9 mouse cellular contexts compared by ENCODE assay signal in the genomic region with DNA sequence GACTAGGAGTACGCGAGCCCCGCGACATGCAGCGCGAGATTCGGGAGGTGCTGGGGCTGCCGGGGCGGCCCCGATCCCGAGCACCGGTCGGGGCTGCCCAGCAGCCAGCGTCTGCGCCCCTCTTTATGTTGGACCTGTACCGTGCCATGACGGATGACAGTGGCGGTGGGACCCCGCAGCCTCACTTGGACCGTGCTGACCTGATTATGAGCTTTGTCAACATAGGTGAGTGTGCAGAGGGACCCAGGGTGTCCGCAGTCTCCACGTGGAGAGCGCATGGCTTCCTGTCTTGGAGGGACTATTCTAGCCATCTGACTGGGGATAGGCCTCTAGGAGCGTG. TPM values are rescaled to one million over a fixed set of nuclear protein-coding genes. Genes with fewer than 3 reads are reported as not detected.
DNase-seq lines count a peak whose midpoint lies in the region; ATAC-seq and TF ChIP-seq lines count a peak whose summit lies in the region.
"Had no signal": no experiment of that assay in that cellular context is flagged by ENCODE, and none has a peak within 500 bp of the region (broad histone marks: within the 10 kb centered on the region; RNA-seq: fewer than 3 reads in every experiment).

No protein-coding gene starts in this region.

- TF ChIP-seq EP300 in lung, postnatal 0 days (IDR thresholded peaks at IDR 0.05): no peak

- no peak overlapping the region for H3K9ac ChIP-seq in lung, postnatal 0 days (replicated peaks; ENCODE audit: low read depth)
- no peak overlapping the region for H3K9ac ChIP-seq in forebrain, embryonic 15.5 days (replicated peaks)
- H3K9ac ChIP-seq in limb, embryonic 15.5 days: no peak overlapping the region
- H3K9ac ChIP-seq in stomach, embryonic 15.5 days: no peak overlapping the region

- 18% methylated on average over 24 of the region's 24 CpGs for WGBS in lung, postnatal 0 days
- WGBS in forebrain, embryonic 15.5 days: 29% methylated on average over 24 of the region's 24 CpGs
- 31% methylated on average over 24 of the region's 24 CpGs for WGBS in limb, embryonic 15.5 days
- WGBS in stomach, embryonic 15.5 days: 24% methylated on average over 24 of the region's 24 CpGs

- H3K36me3 ChIP-seq in lung, postnatal 0 days (ENCODE audit: insufficient read depth, low read length): no peaks in the 10 kb centered on the region
- no peaks in the 10 kb centered on the region for H3K36me3 ChIP-seq in forebrain, embryonic 15.5 days
- no peaks in the 10 kb centered on the region for H3K36me3 ChIP-seq in limb, embryonic 15.5 days
- H3K36me3 ChIP-seq in stomach, embryonic 15.5 days: no peaks in the 10 kb centered on the region

- H3K4me2 ChIP-seq in lung, postnatal 0 days (replicated peaks; ENCODE audit: low read depth, low read length): peak overlapping the region; percentile 48
- peak overlapping the region; percentile 45 for H3K4me2 ChIP-seq in forebrain, embryonic 15.5 days (replicated peaks)
- peak overlapping the region; percentile 55 for H3K4me2 ChIP-seq in limb, embryonic 15.5 days
- H3K4me2 ChIP-seq in stomach, embryonic 15.5 days: peak overlapping the region; percentile 64

- H3K27ac ChIP-seq in lung, postnatal 0 days (ENCODE audit: low read length): no peak overlapping the region
- H3K27ac ChIP-seq in forebrain, embryonic 15.5 days (replicated peaks): no peak overlapping the region
- H3K27ac ChIP-seq in limb, embryonic 15.5 days: no peak overlapping the region
- H3K27ac ChIP-seq in stomach, embryonic 15.5 days: no peak overlapping the region

- H3K4me3 ChIP-seq in lung, postnatal 0 days (ENCODE audit: low read depth, low read length): peak overlapping the region; percentile 28
- peak overlapping the region; percentile 28 for H3K4me3 ChIP-seq in forebrain, embryonic 15.5 days
- peak overlapping the region; percentile 32 for H3K4me3 ChIP-seq in limb, embryonic 15.5 days
- H3K4me3 ChIP-seq in stomach, embryonic 15.5 days (replicated peaks): peak overlapping the region; percentile 36

- H3K4me1 ChIP-seq in lung, postnatal 0 days (ENCODE audit: insufficient read depth, low read depth, low read length): 0 out of 2 replicates have a peak, but pooled peaks cover 4% of the 10 kb centered on the region
- H3K4me1 ChIP-seq in forebrain, embryonic 15.5 days: peaks cover 13% of the 10 kb centered on the region
- peaks cover 12% of the 10 kb centered on the region for H3K4me1 ChIP-seq in limb, embryonic 15.5 days
- peaks cover 10% of the 10 kb centered on the region; the same call in 1 of the 2 replicates for H3K4me1 ChIP-seq in stomach, embryonic 15.5 days

- H3K27me3 ChIP-seq in lung, postnatal 0 days (replicated peaks; ENCODE audit: insufficient read depth, low read length): peaks cover 16% of the 10 kb centered on the region
- peaks cover 28% of the 10 kb centered on the region for H3K27me3 ChIP-seq in forebrain, embryonic 15.5 days
- H3K27me3 ChIP-seq in limb, embryonic 15.5 days: peaks cover 47% of the 10 kb centered on the region
- peaks cover 30% of the 10 kb centered on the region for H3K27me3 ChIP-seq in stomach, embryonic 15.5 days (replicated peaks)

- peak; percentile 15; the same call in 1 of the 2 replicates for ATAC-seq in lung, postnatal 0 days
- 0 out of 2 replicates have a peak, but pooled peaks have one; percentile 35 for ATAC-seq in forebrain, embryonic 15.5 days (replicated peaks)
- no peak for ATAC-seq in limb, embryonic 15.5 days (ENCODE audit: insufficient number of reproducible peaks, low FRiP score, low TSS enrichment, low read depth)
- peak; percentile 13; the same call in 1 of the 2 replicates for ATAC-seq in stomach, embryonic 15.5 days (ENCODE audit: insufficient read depth, low FRiP score, low read depth)

- DNase-seq in lung, postnatal 0 days (ENCODE audit: low spot score): no peak
- DNase-seq in lung, postnatal 14 days: no peak
- no peak for DNase-seq in yolk sac, embryonic 10.5 days (ENCODE audit: low spot score)
- DNase-seq in cerebellum, adult 18-20 months: no peak
- DNase-seq in spleen, postnatal 14 days (ENCODE audit: low spot score in 2 of 2): no peak

- no peaks in the 10 kb centered on the region for H3K9me3 ChIP-seq in lung, postnatal 0 days (ENCODE audit: low read length)
- no peaks in the 10 kb centered on the region for H3K9me3 ChIP-seq in forebrain, embryonic 15.5 days
- no peaks in the 10 kb centered on the region for H3K9me3 ChIP-seq in limb, embryonic 15.5 days
- no peaks in the 10 kb centered on the region for H3K9me3 ChIP-seq in stomach, embryonic 15.5 days

- TF ChIP-seq CTCF in lung, postnatal 0 days (IDR thresholded peaks at IDR 0.05): no peak

RNA-seq across cellular contexts. Expression of a gene that starts 0.5 kb away (rescaled TPM):
- 0.57 and 0.84 TPM in 2 replicates for polyA plus RNA-seq in lung, postnatal 0 days (2015; fragmentation: Nextera tagmentation; extraction: Ambion mirVana)
- 0.23 TPM in 1 of 2 replicates, not detected in the other for polyA plus RNA-seq in forebrain, embryonic 15.5 days (2015; fragmentation: Nextera tagmentation; extraction: Ambion mirVana)
- 1.2 and 1.3 TPM in 2 replicates for polyA plus RNA-seq in limb, embryonic 15.5 days (2015; fragmentation: Nextera tagmentation; extraction: Ambion mirVana)
- polyA plus RNA-seq in stomach, embryonic 15.5 days (2015; fragmentation: Nextera tagmentation; extraction: Ambion mirVana): 0.54 and 0.81 TPM in 2 replicates

RNA-seq across cellular contexts. Expression of a gene that starts 10.6 kb away (rescaled TPM):
- polyA plus RNA-seq in lung, postnatal 0 days (2015; fragmentation: Nextera tagmentation; extraction: Ambion mirVana): not detected in 2 replicates
- polyA plus RNA-seq in forebrain, embryonic 15.5 days (2015; fragmentation: Nextera tagmentation; extraction: Ambion mirVana): 0.17 and 0.19 TPM in 2 replicates
- polyA plus RNA-seq in limb, embryonic 15.5 days (2015; fragmentation: Nextera tagmentation; extraction: Ambion mirVana): 0.12 and 0.15 TPM in 2 replicates
- 0.18 and 0.30 TPM in 2 replicates for polyA plus RNA-seq in stomach, embryonic 15.5 days (2015; fragmentation: Nextera tagmentation; extraction: Ambion mirVana)
- polyA plus RNA-seq: lung, adult 2 months had no signal

RNA-seq across cellular contexts. Expression of a gene that starts 34.3 kb away (rescaled TPM):
- 41.2 and 43.8 TPM in 2 replicates for polyA plus RNA-seq in lung, postnatal 0 days (2015; fragmentation: Nextera tagmentation; extraction: Ambion mirVana)
- polyA plus RNA-seq in forebrain, embryonic 15.5 days (2015; fragmentation: Nextera tagmentation; extraction: Ambion mirVana): 71.1 and 71.7 TPM in 2 replicates
- 93.2 and 94.9 TPM in 2 replicates for polyA plus RNA-seq in limb, embryonic 15.5 days (2015; fragmentation: Nextera tagmentation; extraction: Ambion mirVana)
- polyA plus RNA-seq in stomach, embryonic 15.5 days (2015; fragmentation: Nextera tagmentation; extraction: Ambion mirVana): 89.9 and 95.1 TPM in 2 replicates
